Mouse (Mus musculus) cerebellum, adult 2 months (tissue): ENCODE data around the gene Ccdc188.

ENCODE experiments used
- CTCF ChIP-seq: fragments of 200-500 bp; IDR thresholded peaks from 2 replicates; pipeline ENCODE4 v1.5.1; 2011; ENCODE audit warnings: low read depth, mild to moderate bottlenecking, control low read depth, low read length, moderate library complexity, borderline replicate concordance; ENCODE audit not compliant: insufficient read depth
- POLR2A ChIP-seq: fragments of 200-500 bp; IDR thresholded peaks from 2 replicates; pipeline ENCODE4 v1.6.1; 2011; ENCODE audit warnings: low read length, control low read depth, borderline replicate concordance; ENCODE audit not compliant: insufficient read depth

GRCm38 (mm10) chr16:18197881-18198280, 19.8 kb upstream of the Ccdc188 start:
- TF ChIP-seq CTCF: no peak
- no peak for TF ChIP-seq POLR2A
